Mouse (Mus musculus): ENCODE data around the gene Btbd35f18.

Gene Btbd35f18

GRCm38 (mm10) chrX:3699933-3700332 lies at the start of gene Btbd35f18:
Gene Btbd35f18 (plus strand): TSS chrX:3700233.
- no CpG with 5 or more reads among the region's 3 CpGs for WGBS
